Mouse (Mus musculus) lung, postnatal 0 days (tissue): Measurements from ENCODE around the gene Hagh. TPM values are rescaled to one million over a fixed set of nuclear protein-coding genes. Genes with fewer than 3 reads are reported as not detected.

ENCODE experiments used
- ATAC-seq: fragments of 200-750 bp; cut with Nextera tagmentation; 2 replicates; pipeline ENCODE4 v1.8.0; 2017; ENCODE audit warnings: moderate library complexity
- DNase-seq: peaks from one replicate; pipeline ENCODE4 v3.0.0-alpha.2; 2016; ENCODE audit warnings: low spot score
- H3K27ac ChIP-seq: fragments of 300-500 bp; sonication (generic); 2 replicates; pipeline ENCODE4 v1.5.1; 2014; ENCODE audit warnings: antibody characterized with exemption, mild to moderate bottlenecking, low read length, mixed read lengths
- H3K27me3 ChIP-seq: fragments of 300-500 bp; sonication (generic); replicated peaks from 2 replicates; pipeline ENCODE4 v1.6.1; 2014; ENCODE audit warnings: low read length, mixed read lengths; ENCODE audit not compliant: insufficient read depth
- H3K36me3 ChIP-seq: fragments of 300-500 bp; sonication (generic); 2 replicates; pipeline ENCODE4 v1.6.1; 2014; ENCODE audit warnings: low read length, mixed read lengths; ENCODE audit not compliant: insufficient read depth
- H3K4me1 ChIP-seq: fragments of 300-500 bp; sonication (generic); 2 replicates; pipeline ENCODE4 v1.6.1; 2014; ENCODE audit warnings: antibody characterized with exemption, low read depth, low read length, mixed read lengths; ENCODE audit not compliant: insufficient read depth
- H3K4me2 ChIP-seq: fragments of 300-500 bp; sonication (generic); replicated peaks from 2 replicates; pipeline ENCODE4 v1.6.1; 2014; ENCODE audit warnings: low read depth, mild to moderate bottlenecking, low read length, moderate library complexity, mixed read lengths
- H3K4me3 ChIP-seq: fragments of 300-500 bp; sonication (generic); 2 replicates; pipeline ENCODE4 v1.5.1; 2014; ENCODE audit warnings: low read depth, low read length
- H3K9ac ChIP-seq: fragments of 300-500 bp; sonication (generic); replicated peaks from 2 replicates; pipeline ENCODE4 v1.6.1; 2014; ENCODE audit warnings: low read depth, mild to moderate bottlenecking
- H3K9me3 ChIP-seq: fragments of 300-500 bp; sonication (generic); 2 replicates; pipeline ENCODE4 v1.6.1; 2016; ENCODE audit warnings: low read length, mixed read lengths
- CTCF ChIP-seq: IDR thresholded peaks from 2 replicates; pipeline ENCODE4 v1.5.1; 2016; ENCODE audit warnings: antibody characterized with exemption, mild to moderate bottlenecking
- EP300 ChIP-seq: IDR thresholded peaks from 2 replicates; pipeline ENCODE4 v1.6.1; 2016; ENCODE audit warnings: antibody characterized with exemption, mild to moderate bottlenecking, control low read depth
- WGBS: fragments of 180-500 bp; shearing (Covaris S2); extraction: QIAGEN DNeasy Blood & Tissue Kit; methylation state at CpG from one replicate; pipeline ENCODE4 v1.1.7; 2014; 5-methylcytosine and 5-hydroxymethylcytosine counted together
- polyA plus RNA-seq: library from polyadenylated mRNA; unstranded; fragments of >200 nt; fragmentation: Nextera tagmentation; extraction: Ambion mirVana; gene quantifications from 2 replicates; pipeline ENCODE4 v1.2.1, GENCODE M21; 2015

Gene Hagh
- polyA plus RNA-seq, 1 experiment from 2014 or later, result 56.8 TPM

DNA sequence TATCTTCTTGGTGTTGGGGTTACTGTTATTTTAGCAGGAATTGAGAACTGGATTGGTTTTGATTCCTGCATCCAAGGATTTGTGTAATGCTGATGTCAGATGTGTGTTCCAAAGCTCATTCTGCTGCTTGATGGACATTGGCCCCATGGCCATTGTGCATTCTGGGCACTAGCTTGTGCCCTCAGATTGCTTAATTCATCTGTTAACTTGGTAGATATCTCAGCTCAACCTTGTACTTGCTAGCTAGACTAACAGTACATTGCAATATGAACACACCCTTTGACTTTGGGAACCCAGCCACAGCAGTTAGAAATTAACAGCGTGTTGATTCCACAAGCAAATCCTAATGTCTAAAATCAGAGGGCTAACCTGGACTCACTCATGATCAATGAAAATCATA lies 7.4 kb downstream of the Hagh start:
- TF ChIP-seq CTCF (no peak), EP300 (no peak)
- ATAC-seq (no peak), DNase-seq (no peak)
- Histone ChIP-seq H3K27me3 (no peaks in the 10 kb centered on the region), H3K27ac (no peak overlapping the region), H3K9me3 (no peaks in the 10 kb centered on the region), H3K4me2 (no peak overlapping the region), H3K4me1 (peaks cover 6% of the 10 kb centered on the region; the same call in 1 of the 2 replicates), H3K4me3 (no peak overlapping the region), H3K36me3 (no peaks in the 10 kb centered on the region), H3K9ac (no peak overlapping the region)
- 92% methylated on average over 1 of the region's 1 CpGs for WGBS

DNA sequence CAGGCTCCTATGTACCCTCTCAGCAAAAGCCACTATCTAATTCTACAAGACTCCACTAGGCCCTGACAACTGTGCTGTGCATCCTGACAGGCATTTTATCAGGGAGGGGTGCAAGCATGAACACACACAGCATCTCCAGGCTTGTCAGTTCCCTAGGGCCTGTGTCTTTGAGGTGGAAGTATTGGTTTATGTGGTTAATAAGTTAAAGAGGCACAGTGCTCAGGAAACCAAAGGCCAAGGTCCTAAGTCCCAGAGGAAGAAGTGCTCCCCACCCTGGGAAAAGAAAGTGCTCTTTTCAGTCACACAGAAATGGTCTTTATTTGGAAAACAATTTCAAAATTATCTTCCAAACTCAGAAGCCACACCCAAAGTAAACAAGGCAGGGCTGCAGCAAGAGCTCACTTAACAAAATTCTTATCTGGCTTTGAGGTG lies 8.7 kb downstream of the Hagh start:
- no peak for ATAC-seq
- no peak for DNase-seq
- Histone ChIP-seq H3K9ac (no peak overlapping the region), H3K4me2 (peak overlapping the region; percentile 84; the same call in 1 of the 2 replicates), H3K4me3 (no peak overlapping the region), H3K4me1 (peaks cover 6% of the 10 kb centered on the region; the same call in 1 of the 2 replicates), H3K36me3 (0 out of 2 replicates have a peak, but pooled peaks cover 5% of the 10 kb centered on the region), H3K27me3 (no peaks in the 10 kb centered on the region), H3K27ac (no peak overlapping the region), H3K9me3 (no peaks in the 10 kb centered on the region)
- TF ChIP-seq CTCF, result no peak
- TF ChIP-seq EP300, result no peak

DNA sequence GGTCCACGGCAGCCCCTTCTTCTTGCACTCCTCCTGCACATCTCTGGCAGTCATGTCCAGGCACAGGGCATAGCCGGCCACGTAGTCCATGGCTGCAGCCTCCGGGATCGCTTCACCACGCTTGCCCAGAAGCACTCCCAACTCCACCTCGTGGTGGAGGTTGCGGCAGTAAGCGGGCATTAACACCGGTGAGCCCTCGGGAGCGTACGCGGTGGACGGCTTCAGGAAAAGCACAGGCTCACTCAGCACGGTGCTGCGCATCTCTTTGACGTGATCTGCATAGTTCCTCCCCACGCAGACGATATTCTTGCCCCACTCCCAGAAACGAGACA lies 9.8 kb downstream of the Hagh start:
- no peaks in the 10 kb centered on the region for H3K9me3 ChIP-seq

DNA sequence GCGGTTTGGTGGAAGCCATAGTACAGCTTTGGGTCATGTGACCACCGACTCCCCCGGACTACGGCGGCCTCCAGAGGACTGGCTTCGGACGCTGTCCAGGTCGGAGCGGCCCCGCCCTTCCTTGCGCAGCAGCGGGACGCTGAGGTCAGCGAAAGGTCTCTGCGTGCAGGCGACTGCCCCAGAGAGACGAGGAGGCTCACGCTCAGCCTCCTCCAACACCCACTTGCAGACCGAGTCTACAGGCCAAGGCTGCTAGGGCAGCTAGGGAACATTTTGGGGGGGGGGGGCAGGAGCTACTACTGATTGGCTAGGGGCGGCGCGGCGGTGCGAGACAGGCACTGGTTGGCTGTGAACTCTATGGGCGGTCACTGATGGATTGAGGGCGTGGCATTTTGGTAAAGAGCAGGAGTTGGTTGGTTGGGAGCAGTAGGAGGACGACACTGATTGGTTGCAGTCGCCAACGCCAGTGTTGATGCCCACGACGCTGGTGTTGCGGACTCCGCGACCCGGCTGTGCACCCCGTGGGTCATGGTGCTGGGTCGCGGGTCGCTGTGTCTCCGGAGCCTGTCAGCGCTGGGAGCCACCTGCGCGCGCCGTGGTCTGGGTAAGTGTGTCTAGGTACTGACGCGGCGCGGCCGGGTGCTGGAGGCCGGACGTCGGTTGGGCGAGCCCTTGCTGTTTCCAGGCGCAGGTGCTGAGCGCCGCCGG lies 10.3 kb downstream of the Hagh start, which contains the start of gene Fahd1:
Fahd1 (minus strand) TSS at position 300 of the 708 bp plus-strand sequence.
- Histone ChIP-seq H3K4me1 (peaks cover 6% of the 10 kb centered on the region; the same call in 1 of the 2 replicates), H3K36me3 (0 out of 2 replicates have a peak, but pooled peaks cover 7% of the 10 kb centered on the region), H3K4me3 (peak within 1 kb of the TSS; percentile 74), H3K9me3 (no peaks in the 10 kb centered on the region), H3K4me2 (peak within 1 kb of the TSS; percentile 84), H3K27ac (peak within 1 kb of the TSS; percentile 89), H3K9ac (peak within 1 kb of the TSS; percentile 65), H3K27me3 (no peaks in the 10 kb centered on the region)
- ATAC-seq (peak; percentile 99), DNase-seq (peak; percentile 99)
- 0% methylated on average over 55 of the region's 58 CpGs for WGBS
- peak; percentile 46; the same call in 1 of the 2 replicates for TF ChIP-seq CTCF
- no peak for TF ChIP-seq EP300

More for the DNA sequence above, 9.8 kb downstream of the Hagh start:
- DNase-seq (no peak), ATAC-seq (peak; percentile 47)
- WGBS, result under 1% methylated on average over 21 of the region's 21 CpGs
- TF ChIP-seq EP300 (no peak), CTCF (peak; percentile 76)
- no peaks in the 10 kb centered on the region for H3K27me3 ChIP-seq
- peak overlapping the region; percentile 84 for H3K4me2 ChIP-seq
- H3K4me3 ChIP-seq, result peak overlapping the region; percentile 74
- 0 out of 2 replicates have a peak, but pooled peaks cover 7% of the 10 kb centered on the region for H3K36me3 ChIP-seq
- H3K27ac ChIP-seq, result peak overlapping the region; percentile 89
- H3K4me1 ChIP-seq, result peaks cover 6% of the 10 kb centered on the region; the same call in 1 of the 2 replicates
- H3K9ac ChIP-seq, result peak overlapping the region; percentile 65

DNA sequence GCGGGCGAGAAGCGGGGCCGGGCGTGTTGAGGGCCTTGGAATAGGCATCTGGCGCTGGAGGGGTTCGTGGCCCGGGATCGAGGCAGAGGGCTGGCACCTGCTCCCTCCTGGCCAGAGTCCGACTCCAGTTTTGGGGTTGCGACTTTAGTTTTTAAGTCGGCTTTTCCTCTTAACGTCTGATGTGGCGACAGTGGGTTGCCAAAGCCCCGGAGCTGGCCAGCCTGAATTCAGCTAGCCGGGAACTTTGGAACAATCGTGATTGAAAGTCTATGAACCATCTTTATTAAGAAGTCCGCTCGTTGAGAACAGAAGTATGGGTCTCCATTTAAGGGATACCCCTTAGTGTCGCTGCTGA lies 10.8 kb downstream of the Hagh start:
- H3K4me3 ChIP-seq, result peak overlapping the region; percentile 74
- no peak for DNase-seq
- ATAC-seq, result no peak
- peak overlapping the region; percentile 89; the same call in 1 of the 2 replicates for H3K27ac ChIP-seq
- H3K9me3 ChIP-seq, result no peaks in the 10 kb centered on the region
- H3K27me3 ChIP-seq, result no peaks in the 10 kb centered on the region
- H3K9ac ChIP-seq, result peak overlapping the region; percentile 60
- peak overlapping the region; percentile 84 for H3K4me2 ChIP-seq
- no peak for TF ChIP-seq EP300
- TF ChIP-seq CTCF, result no peak; the same call in 1 of the 2 replicates
- H3K36me3 ChIP-seq, result 0 out of 2 replicates have a peak, but pooled peaks cover 7% of the 10 kb centered on the region
- peaks cover 6% of the 10 kb centered on the region; the same call in 1 of the 2 replicates for H3K4me1 ChIP-seq
- under 1% methylated on average over 20 of the region's 20 CpGs for WGBS

DNA sequence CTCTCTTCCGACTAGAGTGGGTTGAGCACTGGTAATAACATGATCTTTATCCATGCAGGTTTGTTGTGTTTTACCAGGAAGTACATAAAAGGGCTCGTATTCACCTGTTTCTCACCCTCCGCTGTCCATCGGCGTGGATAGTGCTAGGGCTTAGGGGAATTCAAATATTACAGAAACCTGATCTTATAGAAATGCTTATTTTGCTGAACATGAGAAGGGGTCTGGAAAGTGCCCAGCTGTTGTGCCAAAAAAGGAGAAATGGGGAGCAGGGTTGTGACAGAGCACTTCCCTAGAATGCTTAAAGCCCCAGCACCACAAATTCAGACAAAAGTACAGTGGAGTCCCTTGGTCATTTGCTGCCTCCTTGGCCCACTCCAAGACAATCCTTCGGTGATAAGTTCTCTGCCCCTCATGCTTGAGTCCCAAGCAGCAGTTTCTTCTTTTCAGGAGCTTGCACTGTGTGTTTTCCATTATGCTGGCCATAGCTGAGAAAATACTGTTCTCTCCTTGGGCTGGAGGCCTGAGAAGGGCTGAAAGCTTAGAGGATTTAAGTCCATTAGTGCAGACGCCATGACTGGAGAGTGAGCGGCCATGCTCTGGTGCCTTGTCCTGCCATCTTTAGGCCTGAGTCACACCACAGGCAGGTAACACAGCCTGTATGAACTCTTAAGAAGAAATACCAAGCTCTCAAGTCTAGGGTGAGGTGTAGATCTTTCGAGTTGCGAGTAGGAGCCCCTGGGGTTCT lies 11.6 kb downstream of the Hagh start:
- H3K9me3 ChIP-seq, result no peaks in the 10 kb centered on the region
- no peaks in the 10 kb centered on the region for H3K27me3 ChIP-seq
- 0 out of 2 replicates have a peak overlapping the region, but pooled peaks have one; percentile 2 for H3K4me3 ChIP-seq
- no peak overlapping the region for H3K9ac ChIP-seq
- WGBS, result 73% methylated on average over 10 of the region's 10 CpGs
- peaks cover 6% of the 10 kb centered on the region; the same call in 1 of the 2 replicates for H3K4me1 ChIP-seq
- TF ChIP-seq CTCF (no peak), EP300 (no peak)
- DNase-seq (no peak), ATAC-seq (no peak)
- H3K36me3 ChIP-seq, result 0 out of 2 replicates have a peak, but pooled peaks cover 7% of the 10 kb centered on the region
- H3K27ac ChIP-seq, result no peak overlapping the region
- H3K4me2 ChIP-seq, result peak overlapping the region; percentile 84
